Mouse (Mus musculus) embryo, embryonic 11 days (tissue): ENCODE results near the gene Tmem30c.

Experiments
- DNase-seq: peaks from one replicate; pipeline ENCODE4 v3.0.0-alpha.2; 2015

Tmem30c gene

GRCm38 (mm10) chr16:57292765-57293164, at the start of gene Tmem30c:
TSS of gene Tmem30c (minus strand) at chr16:57292865.
- no peak for DNase-seq

DNA sequence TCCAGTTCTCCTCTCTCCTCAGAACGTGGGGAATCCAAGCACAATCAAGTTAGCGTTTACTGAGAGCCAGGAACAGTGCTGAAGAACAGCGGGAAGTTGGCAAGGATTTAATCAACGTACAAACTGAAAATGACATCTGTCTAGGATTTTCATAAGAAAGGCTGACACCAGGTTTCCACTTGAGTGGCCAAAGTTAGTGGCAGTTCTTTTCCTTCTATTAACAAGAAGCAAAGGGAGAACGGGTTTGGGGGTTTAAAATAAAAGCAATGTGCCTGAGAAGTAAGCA, 47.9 kb upstream of the Tmem30c start:
- no peak for DNase-seq

DNA sequence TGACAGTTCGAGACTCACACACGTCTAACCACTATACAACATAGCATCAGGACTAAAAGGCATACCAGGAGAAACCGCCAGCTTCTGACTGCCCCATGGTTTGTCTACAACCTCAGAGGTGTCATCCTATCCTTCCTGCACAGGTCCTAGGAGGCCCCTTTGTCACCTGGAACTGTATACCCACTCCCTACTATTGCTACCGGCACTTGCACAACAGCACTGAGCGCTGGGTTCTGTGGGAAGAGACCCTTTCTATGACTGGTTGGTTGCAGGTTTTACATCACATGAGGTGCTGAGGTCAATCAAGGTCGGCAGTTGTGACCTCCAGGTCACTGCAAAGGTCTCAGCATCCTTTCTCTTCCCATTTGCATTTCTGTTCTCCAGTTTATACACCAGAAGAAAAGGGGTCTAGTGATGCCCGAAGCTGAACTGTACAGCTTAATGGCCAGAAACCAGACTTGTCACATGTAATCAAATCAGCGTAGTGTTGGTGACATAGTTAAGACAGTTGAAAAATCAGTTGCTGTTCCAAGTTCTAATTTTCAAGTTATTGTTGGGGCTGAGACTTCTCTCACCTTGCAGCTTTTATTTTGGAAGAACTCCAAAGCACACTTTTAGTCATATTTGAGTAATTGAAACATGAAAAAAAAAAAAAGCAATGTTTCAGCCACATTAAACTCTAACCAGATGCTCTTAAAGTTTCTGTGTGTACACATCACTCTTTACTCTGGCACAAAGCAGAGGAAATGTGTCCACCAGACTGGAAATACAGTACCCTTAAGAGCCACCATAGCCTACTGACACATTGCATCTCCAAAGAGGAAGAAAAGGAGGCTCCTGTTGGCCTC, 47.3 kb upstream of the Tmem30c start:
- no peak for DNase-seq

GRCm38 (mm10) chr16:57336770-57337423, 44.2 kb upstream of the Tmem30c start:
- no peak for DNase-seq

DNA sequence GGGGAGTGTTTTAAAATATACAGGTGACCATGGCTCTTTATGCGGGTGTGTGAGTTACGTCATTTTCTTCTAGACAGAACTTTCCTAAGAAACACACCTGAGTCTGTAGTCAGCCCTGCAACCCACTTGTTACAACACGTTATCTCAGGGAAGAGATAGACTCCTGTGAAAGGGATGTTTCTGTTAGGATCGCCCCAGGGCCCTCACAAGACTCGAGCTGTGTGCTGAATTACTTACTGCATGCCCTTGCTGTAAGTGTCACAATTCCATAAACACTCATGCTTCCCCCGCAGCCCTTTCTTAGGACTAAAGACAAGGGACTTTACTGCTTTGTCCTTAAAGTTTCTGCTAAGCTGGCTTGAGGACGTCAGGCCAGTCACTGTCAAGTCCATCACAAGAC, 39.6 kb upstream of the Tmem30c start:
- no peak for DNase-seq

- no peak for DNase-seq
Observed at GRCm38 (mm10) chr16:57330111-57330510, 37.4 kb upstream of the Tmem30c start.

DNA sequence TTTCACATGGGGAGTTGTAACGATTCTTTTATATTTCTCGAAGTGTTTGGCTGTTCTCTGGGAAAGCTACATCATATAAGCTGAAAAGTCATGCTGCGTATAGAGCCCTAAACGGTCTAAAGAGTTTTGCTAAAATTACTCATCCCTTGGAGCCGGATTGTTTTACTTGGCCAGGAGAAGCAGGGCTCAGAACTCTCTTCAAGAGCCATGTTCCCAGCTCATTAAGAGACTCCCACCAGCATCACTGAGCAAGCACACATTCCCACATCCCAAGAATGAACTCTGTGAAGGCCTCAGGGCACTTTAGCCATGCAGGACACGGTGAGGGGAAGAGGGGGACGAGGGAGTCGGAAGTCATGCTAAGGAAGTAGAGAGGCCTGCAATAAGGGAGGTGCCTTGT, 36.4 kb upstream of the Tmem30c start:
- no peak for DNase-seq

DNA sequence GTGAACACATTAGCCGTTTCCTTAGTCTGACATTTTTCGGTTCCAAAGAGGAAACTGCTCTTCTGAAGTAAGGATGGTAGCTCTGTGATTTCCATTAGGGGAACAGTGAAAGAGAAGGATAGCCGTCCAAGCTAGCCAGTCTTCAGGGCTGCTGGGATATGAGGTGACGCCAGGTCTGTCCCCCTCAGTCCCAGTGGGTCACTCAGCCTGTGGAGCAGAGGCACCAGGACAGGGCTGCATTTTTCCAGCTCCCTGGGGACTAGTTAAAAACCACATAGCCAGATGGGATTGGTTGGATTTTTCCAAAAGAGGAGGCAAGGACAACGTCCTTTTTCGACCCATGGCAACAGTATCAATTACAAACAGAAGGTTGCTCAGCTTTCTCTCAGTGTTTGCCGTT, 34.3 kb upstream of the Tmem30c start:
- DNase-seq = no peak

DNA sequence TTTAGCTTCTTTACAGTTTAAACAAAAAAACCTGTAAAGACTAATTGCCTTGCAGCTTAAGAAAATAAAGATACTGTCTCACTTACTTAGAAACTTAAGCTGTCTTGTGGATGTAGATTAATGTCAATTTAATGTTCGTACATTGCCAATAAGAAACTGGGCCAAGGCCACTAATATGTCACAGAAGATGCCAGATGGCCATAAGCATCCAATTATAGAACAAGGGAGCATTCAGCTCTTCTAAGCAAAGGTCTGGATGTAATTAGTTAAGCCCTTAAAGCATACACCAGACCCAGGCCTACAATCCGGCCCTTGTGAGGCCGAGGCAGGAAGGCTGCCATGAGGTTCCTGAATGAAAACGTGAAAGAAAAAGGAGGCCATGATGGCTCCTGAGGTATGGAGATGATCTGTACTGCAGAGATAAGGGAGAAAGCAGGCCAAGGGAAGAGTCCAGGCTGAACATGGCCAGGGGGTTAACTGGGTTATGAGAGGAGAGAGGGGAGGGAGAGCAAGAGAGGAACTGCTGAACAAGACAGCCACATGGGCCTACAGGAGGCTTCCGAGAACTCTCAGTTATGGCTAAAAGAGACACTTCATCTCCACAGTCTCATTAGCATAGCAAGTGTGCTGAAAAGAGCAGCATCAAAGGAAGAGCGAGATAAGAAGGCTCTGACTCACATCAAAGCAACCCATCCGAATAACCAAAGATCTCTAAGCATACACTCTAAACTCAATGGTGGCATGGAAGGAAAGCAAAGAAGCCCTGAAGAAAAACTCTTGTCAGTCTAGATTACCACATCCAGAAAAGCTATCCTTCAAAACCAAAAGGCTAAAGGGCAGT, 26.8 kb upstream of the Tmem30c start:
- DNase-seq = peak; percentile 42

- DNase-seq = no peak
Observed at GRCm38 (mm10) chr16:57318637-57319125, 26.0 kb upstream of the Tmem30c start.

- no peak for DNase-seq
Observed at GRCm38 (mm10) chr16:57317882-57318636, 25.4 kb upstream of the Tmem30c start.

GRCm38 (mm10) chr16:57317127-57317526, 24.5 kb upstream of the Tmem30c start:
- no peak for DNase-seq

- DNase-seq = no peak
Observed at GRCm38 (mm10) chr16:57315026-57315425, 22.4 kb upstream of the Tmem30c start.

GRCm38 (mm10) chr16:57314236-57314635, 21.6 kb upstream of the Tmem30c start:
- no peak for DNase-seq

DNA sequence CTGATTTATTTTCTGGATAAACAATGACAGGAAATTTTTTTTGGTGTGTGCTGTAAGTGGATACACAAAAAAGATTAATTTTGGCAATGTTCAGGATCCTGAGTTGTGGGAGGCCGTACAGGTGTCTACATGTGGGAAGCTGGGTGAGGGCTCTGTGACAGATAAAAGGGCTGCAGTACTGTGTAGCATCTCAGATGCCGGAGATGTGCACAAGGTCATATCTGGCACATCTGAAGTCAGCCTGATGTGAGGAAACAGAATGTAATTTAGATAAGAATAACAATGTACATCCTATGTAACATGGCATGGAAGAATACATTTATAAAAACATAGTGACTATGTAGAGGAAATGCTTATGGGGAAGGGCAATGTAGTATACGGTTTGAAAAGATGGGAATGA, 20.8 kb upstream of the Tmem30c start:
- no peak for DNase-seq

DNA sequence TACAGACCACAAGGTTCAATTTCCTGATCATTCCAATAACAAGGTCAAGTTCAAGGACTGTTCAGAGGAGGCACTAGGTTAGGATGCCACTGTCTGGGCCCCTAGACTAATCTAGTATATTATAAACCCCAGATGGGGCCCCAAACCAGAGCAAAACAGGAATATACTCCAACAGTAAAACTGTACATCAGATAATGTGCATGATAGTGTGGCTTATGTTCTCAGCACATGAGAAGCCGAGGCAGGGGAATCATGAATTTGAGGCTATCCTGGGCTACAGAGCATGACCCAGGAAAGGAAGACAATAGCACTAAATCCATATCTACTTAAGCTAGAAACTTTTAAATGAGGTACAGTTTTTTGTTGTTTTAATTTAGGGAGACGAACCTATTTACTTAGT, 19.5 kb upstream of the Tmem30c start:
- DNase-seq = no peak

GRCm38 (mm10) chr16:57305463-57305862, 12.8 kb upstream of the Tmem30c start:
- no peak for DNase-seq

DNA sequence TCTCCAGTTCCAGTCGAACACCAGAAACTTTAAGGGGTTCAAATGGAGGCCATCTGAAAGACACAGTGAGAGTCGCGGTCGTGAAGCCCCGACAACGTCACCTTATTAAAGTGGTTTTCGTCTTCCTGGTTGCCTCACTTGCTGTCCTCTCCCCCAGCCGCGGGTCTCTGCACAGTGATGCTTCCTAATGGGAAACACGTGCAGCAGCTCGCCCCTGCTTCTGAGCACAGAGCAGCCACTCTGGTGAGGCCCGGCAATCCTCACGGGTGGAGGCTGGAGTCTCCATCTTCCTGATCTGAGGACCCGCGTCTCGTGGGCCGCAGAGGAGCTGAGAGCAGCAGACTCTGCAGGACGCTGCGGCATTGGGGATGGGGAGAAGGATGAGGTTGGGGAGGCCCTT, 11.1 kb upstream of the Tmem30c start:
- DNase-seq = peak; percentile 74

DNA sequence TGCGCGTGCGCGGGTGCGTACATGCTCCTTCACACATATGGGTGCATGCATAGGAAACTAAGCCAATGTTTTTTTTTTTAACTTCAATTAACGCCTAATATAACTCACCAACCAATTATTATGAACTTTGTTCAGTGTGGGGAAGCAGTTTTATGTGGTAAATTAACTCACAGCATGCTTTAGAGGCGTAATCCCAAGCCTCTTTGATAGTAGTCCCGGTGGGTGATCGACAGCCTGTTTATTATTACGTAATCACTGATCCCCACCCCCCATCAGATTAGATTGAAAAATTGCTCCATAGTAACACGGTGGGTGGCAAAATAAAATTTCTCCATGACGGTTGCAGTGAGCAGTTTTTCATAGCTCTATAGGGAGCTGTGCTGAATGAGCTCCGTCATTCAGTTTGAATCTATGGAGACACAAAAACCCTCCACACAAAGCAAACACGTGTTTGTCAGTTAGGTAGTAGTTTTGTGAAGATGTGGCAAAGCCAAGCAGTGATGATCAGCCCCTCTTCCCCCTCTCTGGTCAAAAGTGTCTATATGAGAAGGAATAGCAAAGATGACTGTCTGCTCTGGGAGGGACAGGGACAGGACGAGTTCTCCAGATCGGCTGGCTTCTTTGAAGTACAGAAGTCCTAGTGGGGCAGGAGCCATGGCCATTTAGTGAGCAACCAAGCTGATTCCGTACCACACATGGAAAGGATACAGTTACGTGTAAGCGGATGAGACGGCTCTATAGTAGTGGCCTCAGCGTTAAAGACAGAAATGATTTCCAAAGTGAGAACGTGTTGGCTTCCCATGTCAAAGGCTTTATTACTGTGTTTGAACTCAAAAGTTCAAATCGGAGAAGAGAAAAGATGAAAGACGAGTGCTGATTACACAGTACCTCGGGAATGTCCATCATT, 10.4 kb upstream of the Tmem30c start:
- peak; percentile 34 for DNase-seq

DNA sequence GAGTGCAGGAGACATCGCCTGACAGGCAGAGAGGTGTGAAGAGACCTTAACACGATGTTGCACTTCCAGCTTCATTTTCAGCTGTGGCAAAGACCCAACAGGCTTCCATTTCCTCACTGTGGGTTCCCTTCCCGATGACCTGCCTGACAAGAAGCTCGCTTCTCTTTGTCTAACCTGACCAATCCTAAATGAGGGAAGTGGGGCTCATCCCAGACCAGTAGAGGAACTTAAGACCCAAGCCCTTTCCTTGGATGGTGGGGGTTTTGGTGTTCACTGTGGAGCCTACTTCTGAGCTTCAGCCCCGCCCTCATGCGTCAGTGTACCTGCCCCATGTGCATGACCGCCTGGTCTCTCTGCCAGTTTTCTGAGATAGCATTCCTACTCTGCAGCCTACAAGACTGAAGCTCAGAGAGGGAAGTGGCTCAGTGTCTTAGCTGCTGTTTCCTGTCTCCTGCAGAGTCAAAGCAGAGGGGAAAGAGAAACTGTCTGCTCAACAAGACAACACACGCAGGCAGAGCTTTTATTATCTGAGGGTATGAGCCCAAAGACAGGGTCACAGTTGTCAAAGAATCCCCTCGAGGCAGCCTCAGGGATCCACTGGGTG, 8.9 kb upstream of the Tmem30c start:
- DNase-seq = no peak

- no peak for DNase-seq
Observed at GRCm38 (mm10) chr16:57295216-57295934, 2.7 kb upstream of the Tmem30c start.
